Mouse (Mus musculus) brown adipose tissue, adult 24 weeks (tissue): ENCODE measurements around the gene Gm20388. TPM values are rescaled to one million over a fixed set of nuclear protein-coding genes. Genes with fewer than 3 reads are reported as not detected.

Experiments
- H3K27ac ChIP-seq: fragments of 200-500 bp; replicated peaks from 2 replicates; pipeline ENCODE4 v1.5.1; 2012; ENCODE audit warnings: low read depth, mild to moderate bottlenecking, low read length
- H3K4me1 ChIP-seq: fragments of 200-500 bp; 2 replicates; pipeline ENCODE4 v1.6.1; 2012; ENCODE audit warnings: low read length, mixed read lengths; ENCODE audit not compliant: control insufficient read depth, insufficient read depth, insufficient read length
- H3K4me3 ChIP-seq: fragments of 200-500 bp; 2 replicates; pipeline ENCODE4 v1.5.1; 2012; ENCODE audit warnings: low read depth, mild to moderate bottlenecking, low read length, moderate library complexity; ENCODE audit not compliant: insufficient read depth
- polyA plus RNA-seq: library from polyadenylated mRNA; stranded (reverse); fragments of >200 nt; gene quantifications from 2 replicates; pipeline ENCODE4 v1.2.4, GENCODE M21; 2012; ENCODE audit not compliant: missing spikeins, insufficient read depth, insufficient read length

Gene Gm20388
- polyA plus RNA-seq, 1 experiment: 44.7 TPM

DNA sequence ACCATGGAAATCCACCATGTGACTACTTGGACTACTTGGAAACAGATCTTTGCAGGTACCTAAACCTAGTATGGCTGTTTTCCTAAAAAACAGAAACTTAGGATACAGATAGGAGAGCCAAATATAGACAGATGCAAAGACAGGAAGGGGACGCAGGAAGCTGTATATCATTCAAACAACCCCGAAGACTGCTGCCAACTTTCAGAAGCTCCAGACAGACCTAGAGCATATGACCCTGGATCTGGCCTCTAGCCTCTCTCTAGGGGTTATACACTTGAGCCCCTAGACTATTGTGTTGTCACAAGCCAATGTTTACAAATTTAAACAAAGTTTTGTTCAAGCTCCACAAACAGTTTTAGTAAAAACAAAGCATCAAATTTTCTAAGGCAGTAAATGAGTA, 3050.8 kb downstream of the Gm20388 start:
- no peak overlapping the region for H3K27ac ChIP-seq
- peaks cover 30% of the 10 kb centered on the region for H3K4me1 ChIP-seq
- H3K4me3 ChIP-seq: no peak overlapping the region

DNA sequence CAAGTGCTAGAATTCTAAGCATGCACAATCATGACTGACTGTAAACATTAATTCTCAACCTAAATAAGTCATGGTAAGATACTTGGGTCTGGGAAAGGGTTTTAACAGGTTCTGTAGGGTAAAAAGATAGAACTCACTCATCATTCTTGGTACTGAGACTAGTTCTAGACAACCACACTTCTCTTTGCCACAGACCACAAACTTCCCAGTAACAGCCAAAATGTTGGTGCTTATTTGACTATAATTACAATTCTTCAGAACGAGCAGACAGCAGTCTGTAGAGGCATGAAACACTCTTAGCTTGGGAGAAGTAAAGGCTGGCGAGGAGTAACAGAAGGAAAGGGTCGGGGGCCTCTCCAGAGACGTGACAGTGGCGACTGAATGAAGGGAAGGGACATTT, 3051.4 kb downstream of the Gm20388 start:
- no peak overlapping the region for H3K4me3 ChIP-seq
- 0 out of 2 replicates have a peak overlapping the region, but pooled peaks have one; percentile 32 for H3K27ac ChIP-seq
- H3K4me1 ChIP-seq: peaks cover 24% of the 10 kb centered on the region

DNA sequence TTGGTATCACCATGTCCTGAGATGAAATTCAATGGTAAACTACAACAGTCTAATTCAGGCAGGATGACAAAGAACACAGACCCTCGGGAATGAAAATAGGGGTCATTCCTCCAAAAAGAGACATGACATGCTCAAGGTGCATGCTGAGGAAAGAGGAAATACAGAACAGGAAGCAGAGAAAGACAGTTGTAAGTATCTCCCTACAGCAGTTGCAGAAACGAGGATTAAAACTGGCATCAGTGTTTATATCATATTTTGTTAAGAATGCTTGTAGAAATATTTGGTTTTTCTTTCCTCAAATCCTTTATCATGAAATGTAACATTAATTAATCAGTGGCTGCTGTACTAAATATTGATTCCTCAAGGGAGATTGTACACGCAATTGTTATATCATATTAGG, 3056.0 kb downstream of the Gm20388 start:
- Histone ChIP-seq H3K27ac (no peak overlapping the region), H3K4me1 (peaks cover 12% of the 10 kb centered on the region), H3K4me3 (no peak overlapping the region)

DNA sequence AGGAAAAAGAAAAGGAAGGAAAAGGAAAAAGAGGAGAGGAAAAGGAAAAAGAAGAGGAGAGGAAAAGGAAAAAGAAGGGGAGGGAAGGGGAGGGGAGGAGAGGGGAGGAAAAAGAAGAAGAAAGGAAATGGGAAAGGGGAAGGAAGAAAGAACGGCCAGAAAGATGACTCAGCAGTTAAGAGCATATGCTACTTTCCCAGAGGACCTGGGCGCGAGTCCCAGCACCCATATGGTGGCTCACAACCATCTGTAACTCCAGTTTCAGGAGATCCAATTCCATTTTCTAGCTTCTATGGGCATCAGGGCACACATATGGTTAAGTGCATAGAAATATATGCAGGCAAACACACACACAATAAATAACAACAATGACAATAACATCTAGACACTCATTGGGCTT, 3057.5 kb downstream of the Gm20388 start:
- H3K27ac ChIP-seq: no peak overlapping the region
- no peak overlapping the region for H3K4me3 ChIP-seq
- H3K4me1 ChIP-seq: peaks cover 6% of the 10 kb centered on the region

DNA sequence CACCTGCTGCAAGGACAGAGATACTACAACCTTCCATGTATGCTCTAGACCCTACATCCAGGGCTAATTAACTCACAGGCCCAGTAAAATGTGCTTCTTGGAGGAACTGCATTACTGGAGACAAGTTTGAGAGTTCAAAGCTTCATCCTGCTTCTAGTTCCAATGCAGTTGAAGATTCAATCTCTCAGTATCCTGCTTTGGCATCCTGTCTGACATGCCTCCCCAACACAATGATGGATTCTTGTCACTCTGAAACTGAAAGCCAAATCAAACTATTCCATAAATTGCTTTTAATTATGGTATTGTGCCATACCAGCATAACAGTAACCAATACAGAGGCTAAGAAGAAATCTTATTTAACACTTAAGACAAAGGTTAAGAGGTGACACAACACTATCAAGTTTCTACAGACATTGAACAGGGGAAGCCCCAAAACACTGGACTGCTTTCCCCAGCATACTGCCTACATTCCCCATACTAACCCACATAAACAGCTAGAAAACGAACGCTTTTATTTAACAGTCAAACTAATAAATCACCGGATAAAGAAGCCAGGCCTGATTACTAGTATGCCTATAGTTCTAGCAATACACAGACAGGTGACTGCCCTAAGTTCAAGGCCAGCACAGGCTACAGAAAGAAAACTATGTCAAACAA, 3059.5 kb downstream of the Gm20388 start:
- Histone ChIP-seq H3K27ac (no peak overlapping the region), H3K4me3 (no peak overlapping the region), H3K4me1 (no peaks in the 10 kb centered on the region)

DNA sequence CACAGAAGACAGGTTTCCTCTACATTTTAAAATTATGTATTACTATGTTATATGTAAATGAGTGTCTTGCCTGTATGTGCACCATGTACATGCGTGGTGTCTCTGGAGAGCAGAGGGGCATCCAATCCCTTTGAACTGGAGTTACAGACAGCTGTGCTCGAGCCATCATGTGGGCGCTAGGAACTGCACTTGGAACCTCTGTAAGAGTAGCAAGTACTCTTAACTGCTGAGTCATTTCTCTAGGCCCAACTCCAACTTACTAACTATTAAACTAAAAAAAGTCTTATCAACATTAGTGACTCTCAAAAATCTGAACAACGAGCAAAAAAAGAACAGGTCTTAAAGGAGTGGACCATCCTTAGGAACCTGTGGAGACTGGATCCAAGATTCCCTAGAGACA, 3065.4 kb downstream of the Gm20388 start:
- H3K27ac ChIP-seq: peak overlapping the region; percentile 21; the same call in 1 of the 2 replicates
- H3K4me3 ChIP-seq: no peak overlapping the region
- H3K4me1 ChIP-seq: peaks cover 20% of the 10 kb centered on the region

DNA sequence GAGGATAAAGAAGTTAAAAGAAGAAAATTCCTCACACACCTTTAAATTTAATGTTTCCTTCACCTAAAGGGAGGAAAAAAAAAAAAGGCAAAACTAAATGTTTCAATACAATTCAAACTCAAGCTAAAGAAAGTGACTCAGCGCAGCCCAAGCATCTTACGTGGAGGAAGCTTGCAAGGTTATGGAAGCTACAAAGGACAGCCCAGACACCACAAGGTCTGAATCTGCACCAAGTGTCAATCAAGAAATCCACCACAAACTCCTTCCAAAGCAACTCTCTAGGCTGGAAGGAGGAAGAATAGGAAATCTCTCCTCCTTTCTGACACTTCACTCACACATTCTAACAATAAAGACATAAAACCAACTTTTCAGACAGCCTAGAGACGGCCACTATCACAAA, 3068.8 kb downstream of the Gm20388 start:
- H3K4me3 ChIP-seq: no peak overlapping the region
- H3K4me1 ChIP-seq: peaks cover 35% of the 10 kb centered on the region
- no peak overlapping the region for H3K27ac ChIP-seq

DNA sequence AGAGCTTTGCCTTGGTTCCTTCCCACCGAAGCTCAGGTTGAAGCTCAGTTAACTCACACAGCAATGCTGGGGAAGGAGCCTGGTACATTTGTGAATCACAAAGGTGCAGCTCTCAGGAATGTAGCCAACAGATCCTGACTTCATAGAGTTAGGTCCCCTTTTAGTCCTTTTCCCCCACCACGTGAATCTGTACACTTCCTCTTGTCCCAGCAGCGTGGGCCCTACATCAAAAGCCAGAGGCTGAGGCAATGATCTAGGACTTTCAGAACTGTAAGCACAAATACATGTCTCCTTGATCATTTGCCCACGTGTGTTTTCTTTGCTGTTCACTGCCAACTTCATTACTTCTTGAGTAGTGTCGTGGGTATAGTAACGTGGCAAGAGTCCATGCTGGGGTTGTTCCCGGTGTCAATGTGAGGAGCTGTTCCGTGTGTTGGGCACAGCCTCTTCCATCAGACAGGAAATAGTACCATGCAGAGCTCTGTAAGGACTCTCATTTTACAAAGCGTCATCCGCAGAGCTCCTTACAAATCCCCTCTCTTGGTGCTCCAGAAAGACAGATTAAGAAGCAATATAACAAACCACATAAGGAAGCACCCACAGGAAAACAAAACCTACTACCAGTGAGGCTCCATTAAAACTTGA, 3069.3 kb downstream of the Gm20388 start:
- no peak overlapping the region for H3K4me3 ChIP-seq
- H3K4me1 ChIP-seq: peaks cover 40% of the 10 kb centered on the region
- H3K27ac ChIP-seq: no peak overlapping the region

DNA sequence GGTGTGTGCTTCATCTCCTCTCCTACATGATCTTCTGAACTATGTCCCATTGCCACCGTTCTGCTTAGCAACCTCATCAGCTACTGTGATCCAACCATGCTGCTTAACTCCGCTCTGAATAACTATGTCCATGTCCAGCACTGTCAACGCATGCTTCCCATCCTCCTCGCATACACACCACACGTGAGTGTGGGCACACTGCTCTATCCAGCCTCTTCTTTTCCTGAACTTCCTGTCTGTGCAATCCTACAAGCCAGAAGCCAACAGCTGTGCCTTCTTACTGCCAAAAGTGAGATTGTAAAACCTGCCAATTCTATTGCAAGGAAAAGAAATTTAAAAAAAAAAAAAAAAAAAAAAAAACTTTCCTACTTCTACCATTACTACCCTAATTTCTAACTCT, 3071.0 kb downstream of the Gm20388 start:
- Histone ChIP-seq H3K4me1 (peaks cover 51% of the 10 kb centered on the region), H3K27ac (no peak overlapping the region), H3K4me3 (no peak overlapping the region)

DNA sequence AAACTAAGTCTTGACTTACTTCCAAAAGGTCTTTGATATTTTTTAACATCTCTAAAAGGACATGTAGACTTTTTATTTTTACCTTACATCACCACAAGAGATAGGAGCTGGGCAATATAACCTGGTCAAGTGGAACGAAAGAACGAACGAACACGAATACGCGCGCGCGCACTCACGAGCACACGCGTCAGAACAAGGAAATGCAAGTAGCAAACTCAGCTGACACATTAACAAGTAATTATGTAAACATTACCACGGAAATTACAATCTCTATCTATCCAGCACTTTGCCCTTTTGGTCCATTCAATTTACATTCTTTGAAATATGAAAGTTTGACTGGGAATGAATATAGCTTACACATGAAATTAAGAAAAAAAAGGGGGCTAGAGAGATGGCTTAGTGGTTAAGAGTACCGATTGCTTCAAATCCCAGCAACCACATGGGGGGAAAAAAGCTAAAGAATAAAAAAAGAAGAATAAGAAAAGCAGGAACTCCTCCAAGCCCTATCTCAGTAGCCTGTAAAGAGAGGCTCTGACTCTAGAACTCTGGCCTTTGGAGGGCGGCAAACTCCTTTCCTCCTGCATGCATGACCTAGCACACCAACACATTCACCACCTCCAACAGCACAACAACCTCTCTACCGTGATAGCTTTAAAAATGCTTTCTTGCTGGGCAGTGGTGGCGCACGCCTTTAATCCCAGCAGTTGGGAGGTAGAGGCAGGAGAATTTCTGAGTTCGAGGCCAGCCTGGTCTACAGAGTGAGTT, 3072.7 kb downstream of the Gm20388 start:
- Histone ChIP-seq H3K4me3 (no peak overlapping the region), H3K4me1 (peaks cover 56% of the 10 kb centered on the region), H3K27ac (no peak overlapping the region)

DNA sequence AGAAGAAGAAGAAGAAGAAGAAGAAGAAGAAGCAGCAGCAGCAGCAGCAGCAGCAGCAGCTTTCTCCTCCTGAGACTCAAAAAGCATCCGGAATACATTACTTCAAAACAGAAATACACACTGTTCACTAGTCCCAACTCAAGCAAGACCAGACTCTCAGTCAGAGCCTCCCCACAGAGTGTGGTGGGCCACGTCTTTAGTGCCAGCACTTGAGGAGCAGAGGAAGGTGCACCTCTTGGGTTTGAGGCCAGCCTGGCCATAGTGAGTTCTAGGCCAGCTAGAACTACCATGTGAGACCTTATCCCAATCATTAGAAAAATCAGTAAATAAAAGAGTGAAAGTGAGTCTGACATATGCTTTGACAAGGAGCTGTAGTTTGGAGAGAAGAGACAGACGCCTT, 3073.5 kb downstream of the Gm20388 start:
- H3K4me3 ChIP-seq: no peak overlapping the region
- H3K4me1 ChIP-seq: peaks cover 55% of the 10 kb centered on the region
- H3K27ac ChIP-seq: no peak overlapping the region

DNA sequence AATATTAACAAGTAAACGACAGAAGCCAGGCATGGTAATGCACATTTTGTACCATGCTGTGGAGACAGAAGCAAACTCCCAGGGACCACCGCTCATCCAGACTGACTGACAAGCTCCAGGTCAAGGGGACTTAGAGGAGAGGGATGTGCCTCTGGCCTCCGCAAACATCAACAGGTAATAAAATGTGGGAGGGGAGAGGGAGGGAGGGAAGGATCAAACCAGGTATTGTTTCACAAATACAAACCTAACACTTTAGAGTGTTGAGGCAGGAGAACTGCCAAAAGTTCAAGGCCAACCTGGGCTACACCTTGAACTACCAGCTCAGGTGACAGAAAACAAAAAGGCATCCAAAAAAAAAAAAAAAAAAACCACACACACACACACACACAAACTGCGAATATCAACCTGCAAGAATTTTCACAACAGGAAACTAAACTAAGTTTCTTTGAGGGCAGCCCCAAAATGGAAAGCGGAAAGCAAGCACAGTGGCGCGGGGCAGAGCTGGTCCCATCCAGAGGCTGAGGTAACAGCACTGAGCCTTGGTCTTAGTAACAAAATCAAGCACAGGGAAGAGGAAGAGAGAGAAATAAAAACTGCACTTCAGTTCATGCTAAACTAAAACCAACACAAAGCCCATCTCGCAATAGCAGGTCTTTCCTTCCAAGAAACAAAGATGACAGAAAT, 3076.0 kb downstream of the Gm20388 start:
- Histone ChIP-seq H3K4me1 (peaks cover 51% of the 10 kb centered on the region), H3K4me3 (no peak overlapping the region), H3K27ac (peak overlapping the region; percentile 19; the same call in 1 of the 2 replicates)

DNA sequence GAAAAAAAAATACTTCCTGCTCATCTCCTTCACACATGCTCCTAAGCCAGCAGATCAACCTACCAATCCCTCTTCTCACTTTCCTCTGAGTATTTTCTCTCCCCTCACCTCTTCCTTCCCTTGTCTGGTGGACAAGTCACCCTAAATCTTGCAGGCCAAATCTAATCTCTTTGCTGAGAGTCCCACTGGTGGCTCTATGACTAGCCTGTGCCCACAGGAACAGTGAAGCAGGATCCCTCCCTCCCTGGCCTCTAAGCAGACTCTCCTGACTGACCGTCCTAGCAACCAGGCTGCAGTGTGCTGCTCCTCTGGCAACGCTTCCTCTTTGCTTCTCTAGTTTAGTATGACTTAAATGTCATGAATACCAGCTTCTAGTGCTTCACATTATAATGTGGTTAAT, 3076.6 kb downstream of the Gm20388 start:
- Histone ChIP-seq H3K4me1 (peaks cover 52% of the 10 kb centered on the region), H3K27ac (no peak overlapping the region)

DNA sequence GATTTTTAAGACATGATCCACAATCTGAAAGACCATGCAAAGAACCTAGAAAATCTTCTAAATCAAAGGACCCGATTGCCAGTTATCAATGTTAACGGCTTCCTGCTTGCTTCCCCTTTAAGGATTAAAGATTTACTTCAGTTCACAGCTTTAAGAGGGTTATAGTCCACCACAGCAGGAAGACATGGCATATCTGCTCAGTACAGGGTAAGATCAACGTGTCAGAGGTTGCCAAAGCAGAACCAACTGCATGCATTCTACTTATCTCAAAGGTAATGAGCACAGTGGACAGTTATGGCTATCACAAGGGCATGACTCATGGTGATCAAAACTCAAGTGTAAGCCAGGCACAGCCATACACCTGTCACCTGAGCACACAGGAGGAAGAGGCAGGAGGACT, 3078.3 kb downstream of the Gm20388 start:
- H3K4me1 ChIP-seq: peaks cover 62% of the 10 kb centered on the region
- no peak overlapping the region for H3K4me3 ChIP-seq
- no peak overlapping the region for H3K27ac ChIP-seq

More for the DNA sequence above, 3076.6 kb downstream of the Gm20388 start:
- no peak overlapping the region for H3K4me3 ChIP-seq

DNA sequence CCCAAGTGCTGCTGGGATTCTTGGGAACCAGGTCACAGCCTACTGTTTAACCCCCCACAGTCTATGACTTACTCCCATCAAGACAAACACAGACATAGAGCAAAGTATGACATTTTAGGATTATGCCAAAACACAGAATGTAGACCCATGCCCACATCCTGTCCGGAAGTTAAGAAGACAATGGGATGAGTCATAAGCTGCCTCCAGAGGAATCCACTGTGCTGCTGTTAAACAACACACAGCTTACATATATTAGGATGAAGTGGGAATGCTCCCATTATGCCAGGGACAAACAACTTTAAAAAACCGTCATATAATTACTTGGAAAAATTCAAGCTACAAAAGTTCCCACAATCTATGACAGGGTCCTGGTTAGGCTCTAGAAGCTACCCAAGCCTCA, 3079.3 kb downstream of the Gm20388 start:
- Histone ChIP-seq H3K4me3 (no peak overlapping the region), H3K27ac (0 out of 2 replicates have a peak overlapping the region, but pooled peaks have one; percentile 27), H3K4me1 (peaks cover 53% of the 10 kb centered on the region)
